Mouse (Mus musculus) layer of hippocampus, postnatal 36 days (tissue): ENCODE data around the gene Tax1bp1. TPM values are rescaled to one million over a fixed set of nuclear protein-coding genes. Genes with fewer than 3 reads are reported as not detected.

Experiments used
- DNase-seq, 2 experiments: peaks; one replicate each; pipeline ENCODE4 v3.0.0; 2022
- total RNA-seq, 2 experiments: library from RNA; stranded (reverse); gene quantifications; 2 replicates each; pipeline ENCODE4 v1.2.3; 2021

Tax1bp1 gene
- total RNA-seq, 2 experiments from 2014 or later = 128 to 129 TPM

- DNase-seq = no peak
Observed at GRCm38 (mm10) chr6:52797252-52797800, 83.8 kb downstream of the Tax1bp1 start.

DNA sequence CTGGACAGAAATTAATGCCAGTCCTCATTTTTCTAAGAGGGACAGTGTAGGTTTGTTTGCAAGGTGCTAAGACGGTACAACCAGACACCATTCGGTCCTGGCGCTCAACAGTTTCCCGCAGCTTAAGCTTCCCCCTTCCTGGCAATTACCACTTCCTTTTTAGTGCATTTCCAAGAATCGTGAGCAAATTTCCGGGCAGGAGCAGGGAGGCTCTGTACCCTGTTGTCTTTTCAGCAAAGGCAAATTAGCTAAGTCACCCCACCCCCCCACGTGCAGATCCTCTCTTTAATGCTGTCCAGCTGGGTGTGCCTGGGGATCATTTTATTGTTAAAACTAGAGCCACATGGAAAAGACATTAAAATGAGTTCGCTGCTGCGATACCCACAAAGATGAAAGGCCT lies 88.7 kb downstream of the Tax1bp1 start:
- DNase-seq = no peak

- no peak for DNase-seq
Observed at GRCm38 (mm10) chr6:52805237-52805856, 91.8 kb downstream of the Tax1bp1 start.

Other genes starting within 250 kb of the Tax1bp1 start
- gene Hibadh, start 73.3 kb upstream of the Tax1bp1 start, total RNA-seq = 10 to 100 TPM; 45.5 to 48.4 TPM